Mouse (Mus musculus) kidney, postnatal 25 days (tissue): ENCODE data around the gene Slc35b1.

Experiments
- DNase-seq, 2 experiments: peaks; one replicate each; pipeline ENCODE4 v3.0.0; 2021; ENCODE audit warnings: mixed read lengths in 2 of 2

Gene Slc35b1

GRCm38 (mm10) chr11:95384319-95384972 is at the start of gene Slc35b1:
Gene Slc35b1, plus strand, starts transcription at chr11:95384692.
- peak; percentile 96 to 97 for DNase-seq

GRCm38 (mm10) chr11:95336568-95337128 is 47.8 kb upstream of the Slc35b1 start, which contains the start of gene Fam117a:
Gene Fam117a, plus strand, starts transcription at chr11:95337018.
- DNase-seq, result peak; percentile 92 to 97

GRCm38 (mm10) chr11:95337129-95337813 is 47.2 kb upstream of the Slc35b1 start:
- peak; percentile 67 to 80 for DNase-seq

DNA sequence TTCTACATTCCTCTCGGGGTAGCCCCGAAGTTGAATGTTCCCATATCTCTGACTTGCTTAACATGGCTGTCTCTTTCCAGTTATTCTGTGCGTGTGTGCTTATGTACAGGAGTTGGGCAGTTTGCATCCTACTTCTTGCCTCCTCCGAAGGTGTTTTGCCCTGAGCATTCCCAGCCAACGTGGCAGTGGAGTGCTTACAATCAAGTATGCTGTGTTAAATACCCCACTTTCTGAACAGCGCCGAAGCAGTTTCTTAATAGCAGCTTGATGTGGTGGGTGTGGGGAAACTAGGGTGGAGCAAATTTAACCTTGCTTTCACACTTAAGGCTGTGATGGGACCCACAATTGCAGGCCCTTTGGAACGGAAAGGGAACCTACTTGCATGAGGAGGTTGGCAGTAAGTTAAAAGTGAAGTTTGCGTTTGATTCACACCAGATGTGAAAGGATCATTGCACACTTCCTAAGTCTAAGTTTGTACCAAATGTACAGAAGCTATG is 46.6 kb upstream of the Slc35b1 start:
- DNase-seq, result no peak

DNA sequence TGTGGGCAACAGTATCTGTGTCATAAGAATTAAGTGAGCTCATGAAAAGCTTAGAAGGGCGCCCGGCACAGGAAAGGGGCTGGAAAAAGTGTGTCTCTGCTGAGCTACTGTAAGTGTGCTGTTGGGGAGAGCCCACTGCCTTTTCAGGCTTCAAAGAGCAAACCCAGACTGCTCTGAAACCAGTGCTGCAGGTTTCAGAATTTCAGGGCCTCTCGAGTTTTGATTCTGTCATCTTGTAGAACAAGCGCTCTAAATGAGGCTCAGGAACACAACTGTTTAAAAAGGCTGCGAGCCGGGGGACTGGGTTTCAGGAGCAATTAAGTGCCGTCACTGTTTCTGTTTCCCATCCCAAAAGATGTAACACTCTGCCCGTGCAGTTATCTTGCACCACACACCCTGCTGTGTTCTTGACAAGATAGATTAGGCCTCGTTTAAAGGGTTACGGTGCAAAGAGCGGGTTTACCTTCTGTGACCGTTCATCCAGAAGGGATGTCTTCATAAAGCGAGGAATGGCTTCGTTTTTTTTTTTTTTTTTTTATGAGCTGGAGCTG is 44.9 kb upstream of the Slc35b1 start:
- DNase-seq, result no peak

DNA sequence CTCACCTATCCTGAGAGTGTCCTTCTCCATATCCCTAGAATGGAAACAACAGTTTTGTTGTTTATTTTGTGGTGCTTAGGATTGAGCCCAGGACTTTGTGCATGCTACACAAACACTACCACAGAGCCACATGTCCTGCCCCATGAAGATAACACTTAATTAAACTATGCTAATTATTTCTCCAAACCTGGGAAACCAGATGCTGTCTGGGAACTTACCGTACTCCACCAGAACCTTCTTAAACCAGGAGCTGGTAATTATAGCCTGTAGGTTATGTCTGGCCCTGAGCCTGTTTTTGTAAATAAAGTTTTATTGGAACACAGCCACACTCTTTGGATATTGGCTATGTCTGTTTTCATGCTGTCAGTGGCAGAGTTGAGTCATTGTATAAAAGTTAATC is 44.2 kb upstream of the Slc35b1 start:
- no peak for DNase-seq

DNA sequence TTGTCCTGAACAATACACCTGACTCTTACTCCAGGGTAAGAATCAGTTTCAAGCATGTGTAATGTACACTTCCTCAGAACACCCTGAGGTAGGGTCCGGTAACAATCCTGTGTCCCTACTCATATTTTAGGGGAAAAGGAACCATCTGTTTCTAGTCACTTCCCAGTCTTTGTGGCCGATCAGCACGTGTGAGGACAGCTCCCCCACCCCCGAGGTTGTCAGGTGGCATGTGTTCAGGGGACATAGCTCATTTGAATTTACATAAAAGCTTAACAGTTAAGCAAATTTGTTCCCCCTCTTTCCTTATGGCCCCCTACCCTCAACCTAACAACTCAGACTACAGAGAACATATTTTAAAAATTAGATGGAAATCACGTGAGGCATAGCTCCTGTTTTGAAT is 43.8 kb upstream of the Slc35b1 start:
- no peak for DNase-seq

- DNase-seq, result no peak
Measured at GRCm38 (mm10) chr11:95343180-95343579, 41.3 kb upstream of the Slc35b1 start.

DNA sequence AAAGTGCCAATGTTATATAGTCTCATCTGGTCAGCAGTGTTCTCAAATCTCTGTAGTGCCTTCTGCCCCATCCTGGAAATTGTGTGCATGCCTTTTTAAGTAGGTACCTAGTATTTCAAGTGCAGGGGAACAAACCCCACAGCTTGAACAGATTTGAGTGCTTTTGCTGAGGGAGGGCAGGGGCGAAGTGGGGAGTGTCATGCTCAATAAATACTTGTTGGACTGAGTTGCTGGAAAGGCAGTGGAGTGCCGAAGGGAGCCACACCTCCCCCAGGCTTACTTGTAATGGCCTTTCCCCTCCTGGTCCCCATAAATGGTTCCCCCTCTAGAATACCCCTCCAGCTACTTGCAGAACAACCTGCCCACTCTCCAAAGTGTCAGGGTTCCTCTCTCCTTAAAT is 40.3 kb upstream of the Slc35b1 start:
- no peak for DNase-seq

DNA sequence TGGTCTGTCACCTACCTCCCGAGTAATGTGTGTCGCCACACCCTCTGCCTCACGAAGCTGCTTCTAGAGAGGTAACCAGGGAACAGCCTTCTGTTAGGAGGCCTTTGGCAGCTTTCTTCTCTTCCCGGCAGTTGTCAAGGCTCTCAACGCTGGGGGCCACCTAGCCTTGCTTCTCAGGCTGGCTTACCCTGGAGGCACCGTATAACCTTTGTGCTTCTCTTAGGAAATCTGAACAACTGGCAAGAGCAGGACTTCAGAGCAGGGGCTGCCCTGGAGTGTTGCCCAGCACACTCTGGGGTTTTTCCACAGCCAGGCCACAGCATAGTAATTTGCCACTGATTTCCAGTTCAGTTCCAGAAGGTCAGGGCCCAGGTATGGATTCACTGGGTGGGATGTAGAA is 34.2 kb upstream of the Slc35b1 start:
- DNase-seq, result peak; percentile 73 to 87

GRCm38 (mm10) chr11:95350960-95351359 is 33.5 kb upstream of the Slc35b1 start:
- peak; percentile 55 to 88 for DNase-seq

- no peak for DNase-seq
Measured at GRCm38 (mm10) chr11:95352686-95353085, 31.8 kb upstream of the Slc35b1 start.

DNA sequence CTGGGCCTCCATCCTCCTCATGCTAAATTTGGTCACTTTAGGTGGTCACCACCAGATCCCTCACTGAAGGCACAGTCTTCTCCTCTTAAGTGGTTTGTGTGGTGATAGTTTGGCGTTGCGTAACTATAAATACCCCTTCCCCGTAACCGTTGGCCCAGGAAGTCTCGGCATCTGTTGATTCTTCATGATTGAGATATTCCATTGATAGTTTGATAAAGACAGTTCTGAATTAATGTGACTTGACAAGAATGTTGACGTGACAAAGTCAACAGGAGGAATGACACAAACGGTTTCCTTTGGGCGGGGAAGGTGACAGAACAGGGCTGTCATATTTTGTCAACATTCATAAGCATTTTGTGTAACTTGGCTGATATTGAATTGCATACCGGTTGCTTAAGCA is 31.3 kb upstream of the Slc35b1 start:
- no peak for DNase-seq

DNA sequence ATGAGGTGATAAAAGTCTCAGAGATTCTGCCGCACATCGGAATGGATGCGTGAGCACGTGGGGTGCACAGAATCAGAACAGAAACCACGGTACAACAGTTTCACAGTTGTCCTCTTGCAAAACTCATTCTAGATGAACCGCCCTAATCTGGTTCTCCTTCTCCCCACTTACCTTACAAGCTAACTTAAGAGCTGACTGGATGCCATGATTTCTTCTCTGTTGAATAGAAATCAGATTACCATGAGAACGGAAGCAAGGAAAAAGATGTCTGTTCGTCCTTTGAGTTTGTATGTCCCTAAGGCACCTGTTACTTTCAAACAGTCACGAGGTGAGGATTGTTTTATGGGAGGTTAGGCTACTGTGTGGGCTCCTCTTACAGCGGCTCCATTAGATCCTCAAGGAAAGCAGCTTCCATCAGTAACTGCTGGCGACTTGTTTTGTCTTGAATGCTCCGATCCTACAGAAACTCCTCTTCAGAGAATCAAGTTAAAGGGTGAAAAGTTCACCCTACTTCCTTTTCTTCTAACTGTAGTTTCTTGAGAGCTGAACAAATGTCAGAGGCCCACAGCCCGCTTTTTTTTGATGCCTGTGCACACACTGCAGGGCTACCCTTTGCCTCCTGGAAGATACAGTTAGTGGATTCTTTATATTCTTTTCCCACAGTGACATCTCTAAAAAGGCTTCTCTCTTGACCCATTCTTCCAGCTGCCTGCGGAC is 30.1 kb upstream of the Slc35b1 start:
- DNase-seq, result no peak

GRCm38 (mm10) chr11:95354945-95355660 is 29.4 kb upstream of the Slc35b1 start:
- no peak for DNase-seq

- no peak for DNase-seq
Measured at GRCm38 (mm10) chr11:95355661-95356011, 28.9 kb upstream of the Slc35b1 start.

DNA sequence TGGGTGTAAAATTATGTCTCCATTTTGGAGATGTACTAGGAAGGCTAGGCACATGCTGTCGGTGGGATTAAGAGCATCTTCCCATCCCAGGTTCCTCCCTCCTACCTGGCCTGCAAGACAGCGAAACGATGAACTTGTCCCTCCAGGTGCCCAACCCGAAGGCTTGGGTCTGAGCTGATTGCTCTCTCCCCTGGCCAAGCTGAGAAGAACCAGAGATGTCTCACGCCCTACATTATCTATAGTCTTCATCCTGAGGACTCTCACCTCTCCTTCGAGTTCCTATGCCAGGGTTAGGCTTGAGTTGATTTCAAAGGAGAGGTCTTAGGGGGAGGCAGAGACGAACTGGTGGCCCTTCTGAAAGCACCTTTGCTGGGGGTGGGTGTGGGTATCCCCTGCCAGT is 28.5 kb upstream of the Slc35b1 start:
- no peak for DNase-seq

GRCm38 (mm10) chr11:95356469-95357273 is 27.8 kb upstream of the Slc35b1 start:
- peak; percentile 52 to 72 for DNase-seq

- no peak for DNase-seq
Measured at GRCm38 (mm10) chr11:95358263-95358662, 26.2 kb upstream of the Slc35b1 start.

DNA sequence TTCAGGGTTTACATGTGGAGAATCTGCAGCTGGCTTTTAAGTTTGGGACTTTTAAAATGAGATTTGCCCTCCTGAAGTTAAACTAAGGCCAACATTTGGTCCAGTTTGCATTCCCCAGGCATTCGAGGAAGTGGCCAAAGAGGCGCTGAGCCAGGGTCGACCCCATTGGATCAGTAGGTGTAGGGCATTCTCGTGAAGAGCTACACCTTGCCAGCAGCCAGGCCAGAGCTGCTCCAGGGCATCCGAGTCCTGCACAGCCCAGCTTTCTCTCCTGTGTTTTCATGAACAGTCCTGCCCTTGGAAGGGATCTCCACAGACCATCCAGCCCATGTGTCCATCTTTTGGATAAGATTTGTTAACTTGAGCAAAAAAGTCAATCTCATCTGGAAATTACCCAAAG is 20.1 kb upstream of the Slc35b1 start:
- no peak for DNase-seq

DNA sequence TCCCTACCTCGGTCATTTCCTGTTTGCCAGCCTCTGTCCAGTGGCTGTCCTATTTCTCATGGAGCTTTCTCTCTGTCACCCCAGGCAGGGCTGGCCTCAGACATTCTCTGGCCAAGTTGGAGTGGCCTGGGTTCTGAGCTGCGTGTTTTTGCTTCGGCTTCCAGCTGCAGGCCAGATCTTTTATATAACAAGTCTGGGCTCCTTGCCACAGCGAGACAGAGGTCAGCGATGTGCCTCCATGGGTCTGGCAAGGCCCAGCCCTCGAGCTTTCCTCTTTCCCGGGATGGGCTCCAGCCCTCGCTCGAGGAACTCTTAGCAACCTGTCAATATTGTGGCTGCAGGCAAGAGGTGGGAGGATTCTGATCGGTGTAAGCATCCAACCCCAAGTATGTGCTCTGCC is 18.9 kb upstream of the Slc35b1 start:
- DNase-seq, result peak; percentile 89 to 95
